Mouse (Mus musculus) liver, embryonic 14.5 days (tissue): Measurements from ENCODE around the gene Apod.
"Not testable (repeated sequence)": the region's sequence is repeated elsewhere in the genome, so short reads cannot be mapped to it uniquely, and the experiment has no call there.

Experiments used
- CTCF ChIP-seq: IDR thresholded peaks from 2 replicates; pipeline ENCODE4 v1.5.1; 2016; ENCODE audit warnings: antibody characterized with exemption, low read depth, control low read depth
- EP300 ChIP-seq: IDR thresholded peaks from 2 replicates; pipeline ENCODE4 v1.6.1; 2016; ENCODE audit warnings: antibody characterized with exemption, low read depth

- 0 out of 2 replicates have a peak, but pooled peaks have one; percentile 5 for TF ChIP-seq CTCF
- TF ChIP-seq EP300 = not testable (repeated sequence)
These were observed 5.1 kb upstream of the Apod start for GRCm38 (mm10) chr16:31319723-31320122.
